Mouse (Mus musculus): ENCODE measurements around the gene Zswim1. TPM values are rescaled to one million over a fixed set of nuclear protein-coding genes. Genes with fewer than 3 reads are reported as not detected.
"Not testable (repeated sequence)": the region's sequence is repeated elsewhere in the genome, so short reads cannot be mapped to it uniquely, and the experiment has no call there.

Gene Zswim1
- polyA plus RNA-seq, 1 experiment, result 0.71 TPM

DNA sequence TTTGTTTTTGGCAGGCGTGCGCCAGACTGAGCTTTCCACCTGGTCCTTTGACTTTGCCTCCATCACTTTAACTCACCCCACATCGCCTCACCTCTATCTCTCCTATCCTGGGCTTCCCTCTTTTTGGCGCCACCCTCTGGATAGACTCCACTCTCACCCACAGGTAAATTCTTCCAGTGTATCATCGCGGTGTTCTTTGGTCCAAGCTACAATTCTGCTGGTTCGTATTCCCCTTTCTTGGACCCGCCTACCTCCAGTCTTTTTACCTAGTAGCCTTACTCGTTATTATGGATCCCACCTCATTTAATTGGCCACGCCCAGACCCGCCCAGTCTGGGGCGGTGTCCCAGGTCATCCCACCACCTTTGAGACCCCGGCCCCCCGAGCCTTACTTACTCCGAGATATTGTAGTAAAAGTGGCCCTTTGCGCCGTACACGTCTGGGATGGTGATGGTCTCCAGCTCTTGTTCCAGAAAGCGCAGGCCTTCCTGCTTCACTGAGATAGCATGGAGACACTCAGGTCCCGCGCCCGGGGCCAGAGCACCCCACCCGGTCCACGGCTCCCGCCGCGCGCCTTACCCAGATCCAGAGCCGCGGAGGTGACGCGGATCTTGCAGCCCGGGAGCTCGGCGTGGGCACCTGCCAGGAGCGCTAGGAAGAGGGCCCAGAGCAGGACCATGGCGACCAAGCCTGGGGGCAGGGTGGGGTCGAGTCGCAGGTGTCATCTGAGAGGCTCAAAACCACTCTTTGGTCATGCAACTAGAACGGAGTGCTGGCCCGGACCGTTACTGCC lies 34.0 kb downstream of the Zswim1 start:
- TF ChIP-seq TAL1 (IDR thresholded peaks at IDR 0.05; ENCODE audit: low read length), result no peak
- TF ChIP-seq GATA1 (IDR thresholded peaks at IDR 0.05; ENCODE audit: low read length), result no peak
- H3K9me3 ChIP-seq (ENCODE audit: control insufficient read depth, low read length), result peaks cover 2% of the 10 kb centered on the region; the same call in 1 of the 2 replicates
- H3K36me3 ChIP-seq (ENCODE audit: control insufficient read depth), result no peaks in the 10 kb centered on the region
- peaks cover 7% of the 10 kb centered on the region for H3K4me1 ChIP-seq (ENCODE audit: control insufficient read depth)
- peak overlapping the region; percentile 38 for H3K4me3 ChIP-seq (replicated peaks)
- H3K27me3 ChIP-seq (ENCODE audit: control insufficient read depth), result peaks cover 71% of the 10 kb centered on the region

DNA sequence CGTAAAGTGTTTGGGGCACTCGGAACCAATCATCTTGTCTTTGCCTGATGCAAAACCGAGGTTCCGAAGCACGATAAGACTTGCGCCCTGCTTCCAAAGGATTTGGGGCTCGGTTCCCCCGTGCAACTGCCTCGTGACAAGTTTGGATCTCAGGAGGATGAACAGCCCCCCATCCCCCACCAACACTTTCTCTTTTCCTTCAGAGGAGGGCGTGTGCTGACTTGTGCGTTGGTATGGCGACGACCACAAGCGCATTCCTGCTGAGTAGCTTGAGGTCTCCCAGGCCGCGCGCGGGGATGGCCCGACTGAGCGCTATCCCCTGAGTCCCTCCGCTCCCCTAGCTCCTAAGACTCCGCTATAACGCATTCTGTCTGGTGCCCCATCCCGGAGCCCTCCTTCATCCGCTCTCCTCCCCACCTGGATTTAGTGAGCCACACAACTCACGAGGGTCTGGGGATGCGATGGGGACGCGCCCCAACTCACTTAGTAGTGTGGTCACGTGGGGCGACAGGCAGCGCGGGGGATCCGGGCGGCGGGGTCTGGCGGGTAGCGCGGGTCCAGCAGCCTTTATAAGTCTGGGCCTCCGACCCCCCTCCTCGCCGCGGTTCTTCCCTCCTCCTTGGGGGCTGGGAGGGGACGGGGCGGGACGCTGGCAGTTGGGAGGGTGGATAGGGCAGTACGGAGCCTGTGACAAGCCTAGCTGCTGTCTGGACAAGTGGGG lies 34.8 kb downstream of the Zswim1 start, which contains the start of gene Pltp:
Gene Pltp (minus strand): TSS at position 611 of the 721 bp plus-strand sequence.
- peaks cover 2% of the 10 kb centered on the region; the same call in 1 of the 2 replicates for H3K9me3 ChIP-seq (ENCODE audit: control insufficient read depth, low read length)
- no peak for TF ChIP-seq TAL1 (IDR thresholded peaks at IDR 0.05; ENCODE audit: low read length)
- TF ChIP-seq GATA1 (IDR thresholded peaks at IDR 0.05; ENCODE audit: low read length), result no peak
- peak within 1 kb of the TSS; percentile 38 for H3K4me3 ChIP-seq (replicated peaks)
- H3K27me3 ChIP-seq (ENCODE audit: control insufficient read depth), result peaks cover 71% of the 10 kb centered on the region
- H3K36me3 ChIP-seq (ENCODE audit: control insufficient read depth), result no peaks in the 10 kb centered on the region
- H3K4me1 ChIP-seq (ENCODE audit: control insufficient read depth), result peaks cover 7% of the 10 kb centered on the region

DNA sequence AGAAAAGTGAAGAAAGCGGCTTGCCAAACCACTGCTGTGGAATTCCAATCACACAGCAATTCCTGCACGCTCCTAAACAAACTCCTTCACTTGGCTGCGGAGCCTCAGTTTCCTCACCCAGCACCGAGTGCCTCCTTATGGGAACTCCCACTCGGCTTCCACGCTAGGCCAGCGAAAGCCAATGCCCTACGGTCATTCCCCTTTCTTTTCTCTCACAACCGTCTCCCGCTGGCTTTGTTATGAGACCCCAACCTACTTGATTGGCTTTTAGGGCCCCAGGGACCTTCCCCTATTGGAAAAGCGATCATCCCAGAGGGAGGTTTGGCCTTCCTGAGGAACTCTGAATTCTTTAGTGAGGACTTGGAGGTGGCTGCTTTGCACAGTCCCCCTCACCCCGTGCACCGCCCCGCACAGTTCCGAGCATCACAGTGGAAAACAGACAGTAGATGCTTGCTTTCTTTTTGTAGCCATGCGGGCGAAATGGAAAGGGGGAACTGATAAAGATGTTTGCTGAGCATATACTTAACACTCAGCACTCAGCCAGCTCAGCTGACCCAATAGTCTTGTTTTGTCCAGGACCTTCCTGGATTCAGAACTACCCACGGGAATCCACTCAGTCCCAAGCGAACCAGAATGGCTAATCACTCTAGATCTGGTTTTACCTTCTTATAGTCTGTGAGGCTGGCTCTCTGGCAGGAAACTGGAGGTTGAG lies 35.5 kb downstream of the Zswim1 start:
- TF ChIP-seq TAL1 (IDR thresholded peaks at IDR 0.05; ENCODE audit: low read length) (no peak), GATA1 (IDR thresholded peaks at IDR 0.05; ENCODE audit: low read length) (no peak)
- peaks cover 71% of the 10 kb centered on the region for H3K27me3 ChIP-seq (ENCODE audit: control insufficient read depth)
- peaks cover 2% of the 10 kb centered on the region; the same call in 1 of the 2 replicates for H3K9me3 ChIP-seq (ENCODE audit: control insufficient read depth, low read length)
- H3K4me3 ChIP-seq (replicated peaks), result no peak overlapping the region
- peaks cover 7% of the 10 kb centered on the region for H3K4me1 ChIP-seq (ENCODE audit: control insufficient read depth)
- H3K36me3 ChIP-seq (ENCODE audit: control insufficient read depth), result no peaks in the 10 kb centered on the region

DNA sequence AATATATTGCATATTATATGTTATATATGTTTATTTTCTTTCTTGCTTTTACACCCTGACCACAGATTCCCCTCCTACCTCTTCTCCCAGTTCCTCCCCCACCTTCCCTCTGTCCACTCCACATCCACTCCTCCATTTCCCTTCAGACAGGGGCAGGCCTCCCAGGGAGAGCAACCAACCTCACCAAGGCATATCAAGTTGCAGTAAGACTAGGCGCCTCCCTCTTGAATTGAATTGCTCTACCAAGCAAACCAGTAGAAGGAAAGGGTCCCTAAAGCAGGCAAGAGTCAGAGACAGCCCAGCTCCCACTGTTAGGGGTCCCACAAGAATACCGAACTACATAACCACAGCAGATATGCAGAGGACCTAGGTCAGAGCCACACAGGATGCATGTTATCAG lies 36.7 kb downstream of the Zswim1 start:
- H3K4me3 ChIP-seq (replicated peaks), result no peak overlapping the region
- peaks cover 8% of the 10 kb centered on the region for H3K4me1 ChIP-seq (ENCODE audit: control insufficient read depth)
- H3K27me3 ChIP-seq (ENCODE audit: control insufficient read depth), result peaks cover 66% of the 10 kb centered on the region
- H3K36me3 ChIP-seq (ENCODE audit: control insufficient read depth), result no peaks in the 10 kb centered on the region
- peaks cover 5% of the 10 kb centered on the region for H3K9me3 ChIP-seq (ENCODE audit: control insufficient read depth, low read length)
- TF ChIP-seq GATA1 (IDR thresholded peaks at IDR 0.05; ENCODE audit: low read length) (no peak), TAL1 (IDR thresholded peaks at IDR 0.05; ENCODE audit: low read length) (no peak)

DNA sequence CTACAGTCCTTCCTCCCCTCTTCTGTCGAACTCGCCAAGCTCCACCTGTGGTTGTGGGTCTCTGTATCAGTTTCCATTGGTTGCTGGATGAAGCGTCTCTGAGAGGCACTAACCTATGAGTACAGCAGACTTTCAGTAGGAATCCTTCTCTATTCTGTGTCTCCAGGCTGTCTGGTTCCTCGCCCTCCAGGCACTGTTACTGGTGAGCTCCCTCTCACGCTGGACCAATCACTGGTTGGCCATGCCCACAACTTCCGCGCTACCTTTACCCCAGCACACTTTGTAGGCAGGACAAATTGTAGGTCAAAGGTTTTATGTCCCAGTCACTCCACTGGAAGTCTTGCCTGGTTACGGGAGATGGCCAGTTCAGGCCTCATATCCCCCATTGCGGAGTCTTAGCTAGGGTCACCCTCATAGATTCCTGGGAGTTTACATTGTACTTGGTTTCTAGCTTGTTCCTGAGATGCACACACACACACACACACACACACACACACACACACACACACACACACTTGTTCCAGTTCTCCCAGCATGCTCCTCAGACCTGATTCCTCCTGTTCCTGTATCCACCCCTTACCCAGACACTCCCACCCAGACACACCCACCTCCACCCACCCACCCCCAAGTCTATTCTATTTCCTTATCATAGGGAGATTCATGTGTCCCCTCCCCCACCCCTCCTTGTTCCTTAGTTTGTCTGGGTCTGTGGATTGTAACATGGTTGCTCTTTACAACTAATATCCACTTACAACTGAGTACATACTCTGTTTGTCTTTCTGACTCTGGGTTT lies 37.4 kb downstream of the Zswim1 start:
- TF ChIP-seq GATA1 (IDR thresholded peaks at IDR 0.05; ENCODE audit: low read length), result no peak
- TF ChIP-seq TAL1 (IDR thresholded peaks at IDR 0.05; ENCODE audit: low read length), result no peak
- Histone ChIP-seq H3K4me3 (replicated peaks) (no peak overlapping the region), H3K27me3 (ENCODE audit: control insufficient read depth) (peaks cover 59% of the 10 kb centered on the region), H3K36me3 (ENCODE audit: control insufficient read depth) (no peaks in the 10 kb centered on the region), H3K4me1 (ENCODE audit: control insufficient read depth) (peaks cover 15% of the 10 kb centered on the region), H3K9me3 (ENCODE audit: control insufficient read depth, low read length) (peaks cover 5% of the 10 kb centered on the region)

DNA sequence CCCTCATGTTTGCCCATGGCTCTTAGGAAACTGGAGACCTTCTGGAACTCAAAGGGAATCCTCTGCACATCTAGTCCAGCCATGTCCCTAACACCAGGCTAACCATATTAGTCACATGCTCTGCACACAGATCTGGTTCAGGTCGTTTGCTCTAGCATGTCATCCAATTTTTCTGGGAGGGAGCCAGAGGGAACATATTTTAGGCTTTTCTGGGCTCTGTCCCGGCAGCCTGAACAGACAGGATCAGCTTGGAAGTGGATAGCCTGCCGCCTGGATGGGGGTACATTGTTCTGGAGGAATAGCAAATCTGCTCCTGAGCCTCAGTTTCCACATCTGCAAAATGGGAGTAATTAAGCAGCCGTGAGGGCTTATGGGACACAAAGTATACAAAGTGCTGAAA lies 38.6 kb downstream of the Zswim1 start:
- no peak overlapping the region for H3K4me3 ChIP-seq (replicated peaks)
- TF ChIP-seq GATA1 (IDR thresholded peaks at IDR 0.05; ENCODE audit: low read length) (no peak), TAL1 (IDR thresholded peaks at IDR 0.05; ENCODE audit: low read length) (no peak)
- H3K27me3 ChIP-seq (ENCODE audit: control insufficient read depth), result peaks cover 46% of the 10 kb centered on the region
- peaks cover 16% of the 10 kb centered on the region for H3K4me1 ChIP-seq (ENCODE audit: control insufficient read depth)
- H3K9me3 ChIP-seq (ENCODE audit: control insufficient read depth, low read length), result peaks cover 5% of the 10 kb centered on the region
- no peaks in the 10 kb centered on the region for H3K36me3 ChIP-seq (ENCODE audit: control insufficient read depth)

DNA sequence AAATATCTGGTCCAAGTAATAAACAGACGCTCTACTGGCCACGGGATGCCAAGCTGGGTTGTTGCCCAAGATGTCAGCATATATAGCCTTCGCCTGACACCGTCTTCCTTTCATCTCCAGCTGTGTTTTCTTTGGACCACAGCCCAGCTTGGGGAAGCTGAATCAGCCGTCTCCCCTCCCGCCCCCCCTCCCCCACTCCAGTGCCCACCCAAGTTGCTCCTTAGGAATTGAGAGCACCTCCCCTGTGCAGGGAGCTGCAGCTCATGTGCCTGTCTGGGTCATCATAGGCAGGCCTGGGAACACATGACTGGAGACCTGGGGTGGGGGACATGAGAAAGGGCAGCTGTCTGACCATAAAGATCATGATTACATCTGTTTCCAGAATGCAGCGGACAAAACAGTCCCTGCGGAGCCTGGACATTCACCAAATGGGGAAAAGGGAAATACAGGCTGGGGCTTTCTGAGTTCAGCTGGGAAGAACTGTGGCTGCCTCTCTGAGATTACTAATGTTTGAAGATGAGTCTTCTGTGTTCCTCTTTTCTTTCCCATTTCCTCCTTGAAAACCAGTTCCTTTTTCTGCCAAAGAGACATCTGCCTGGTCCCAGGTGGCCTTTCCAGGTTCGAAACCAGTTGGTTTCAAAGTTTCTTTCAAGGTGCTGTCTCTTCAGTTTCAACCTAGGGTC lies 39.8 kb downstream of the Zswim1 start:
- Histone ChIP-seq H3K4me3 (replicated peaks) (no peak overlapping the region), H3K36me3 (ENCODE audit: control insufficient read depth) (no peaks in the 10 kb centered on the region), H3K4me1 (ENCODE audit: control insufficient read depth) (peaks cover 9% of the 10 kb centered on the region), H3K9me3 (ENCODE audit: control insufficient read depth, low read length) (peaks cover 3% of the 10 kb centered on the region), H3K27me3 (ENCODE audit: control insufficient read depth) (peaks cover 34% of the 10 kb centered on the region)
- TF ChIP-seq GATA1 (IDR thresholded peaks at IDR 0.05; ENCODE audit: low read length) (no peak), TAL1 (IDR thresholded peaks at IDR 0.05; ENCODE audit: low read length) (no peak)

DNA sequence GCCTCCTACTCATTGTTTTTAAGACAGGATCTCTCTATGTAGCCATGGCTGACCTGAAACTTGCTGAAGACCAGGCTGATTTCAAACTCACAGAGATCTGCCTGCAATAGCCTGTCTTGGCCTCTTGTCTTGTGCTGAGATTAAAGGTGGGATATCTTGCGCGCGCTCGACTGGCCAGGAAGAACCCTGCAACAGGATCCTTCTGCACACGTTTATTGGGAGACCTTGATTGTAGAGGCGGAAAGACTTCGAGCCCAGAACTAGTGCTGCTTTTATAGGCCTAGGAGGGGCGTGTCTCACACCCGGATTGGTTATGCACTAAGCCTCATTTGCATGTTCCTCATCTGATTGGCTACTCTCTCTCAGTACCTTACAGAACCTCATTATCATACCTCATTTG lies 40.9 kb downstream of the Zswim1 start:
- H3K27me3 ChIP-seq (ENCODE audit: control insufficient read depth), result peaks cover 23% of the 10 kb centered on the region
- not testable (repeated sequence) for H3K9me3 ChIP-seq (ENCODE audit: control insufficient read depth, low read length); H3K36me3 ChIP-seq (ENCODE audit: control insufficient read depth); H3K4me1 ChIP-seq (ENCODE audit: control insufficient read depth); H3K4me3 ChIP-seq (replicated peaks)

All from erythroblast, embryonic 14.5 days (primary cell).